Mouse (Mus musculus) B cell, adult (primary cell): Measurements from ENCODE around the gene Olfr730. TPM values are rescaled to one million over a fixed set of nuclear protein-coding genes. Genes with fewer than 3 reads are reported as not detected.

Source experiments
- total RNA-seq: library from RNA; stranded (reverse); gene quantifications from 4 replicates; pipeline ENCODE4 v1.2.4, GENCODE M21; 2023; ENCODE audit not compliant: inconsistent age

Gene Olfr730
- total RNA-seq: not detected in 4 replicates

DNA sequence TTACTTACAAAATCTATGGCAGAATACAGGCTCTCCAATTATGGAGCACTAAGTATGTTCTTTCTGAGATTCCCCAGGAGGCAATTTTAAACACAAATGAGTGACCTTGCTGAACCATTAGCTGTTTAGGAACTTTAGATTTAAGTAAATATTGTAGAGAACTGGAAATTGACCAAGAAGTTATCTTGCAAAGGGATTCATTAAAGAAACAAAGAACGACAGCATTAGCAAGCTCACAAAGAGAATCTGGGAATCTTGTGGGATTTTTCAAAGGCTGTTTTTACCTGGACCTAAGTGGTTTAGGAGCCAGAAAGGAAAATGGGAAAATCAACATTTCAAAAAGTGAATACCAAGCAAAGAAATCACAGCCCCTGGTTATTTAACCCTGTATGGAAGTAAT lies at the start of gene Olfr730:
TSS of gene Olfr730 (minus strand) at position 101 of the 400 bp plus-strand sequence.

DNA sequence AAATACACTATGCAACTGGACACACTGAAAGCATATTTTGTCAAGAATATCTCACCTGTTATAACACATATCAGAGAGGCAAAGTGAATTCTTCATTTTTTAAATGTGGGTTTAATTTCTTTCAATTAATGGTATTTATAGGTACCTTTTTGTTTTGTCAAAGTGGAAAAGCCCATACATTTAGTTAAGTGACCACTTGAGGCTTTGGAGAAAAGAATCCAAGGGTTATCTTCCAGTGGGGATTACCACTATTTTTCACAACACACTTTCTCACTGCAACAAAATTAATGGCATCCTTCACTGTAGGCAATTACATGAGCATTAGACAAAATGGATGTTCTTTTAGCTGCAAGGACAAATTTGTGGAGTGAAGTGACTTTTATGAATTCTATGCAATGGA lies 35.2 kb downstream of the Olfr730 start, which contains the start of gene Olfr729:
TSS of gene Olfr729 (minus strand) at position 101 of the 400 bp plus-strand sequence.

DNA sequence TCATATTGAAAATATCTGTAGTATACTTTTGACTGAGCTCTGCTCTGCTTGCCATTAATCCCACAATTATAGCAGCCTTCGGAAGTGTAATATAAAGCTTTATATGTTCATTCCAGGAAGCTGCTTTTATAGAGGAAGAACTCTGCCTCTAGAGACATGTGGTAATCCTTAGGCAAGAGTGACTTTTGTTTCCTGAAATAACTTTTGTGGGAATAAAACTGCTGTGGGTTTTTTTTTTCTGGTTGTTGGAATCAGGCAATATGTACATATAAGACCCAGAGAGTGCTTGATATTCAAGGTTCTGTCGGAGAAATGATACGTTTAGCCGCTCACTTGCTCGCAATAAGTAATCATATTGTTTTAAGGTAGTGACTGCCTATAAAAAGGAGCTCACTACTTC lies 45.4 kb downstream of the Olfr730 start, which contains the start of gene Olfr728:
TSS of gene Olfr728 (minus strand) at position 101 of the 400 bp plus-strand sequence.

Other genes with a start within 250 kb of the Olfr730 start
- not detected in 4 replicates for gene Olfr724, start 224.9 kb downstream of the Olfr730 start, total RNA-seq
- not detected in 4 replicates for gene Olfr725, start 147.8 kb downstream of the Olfr730 start, total RNA-seq
- not detected in 4 replicates for gene Olfr726, start 97.2 kb downstream of the Olfr730 start, total RNA-seq
- not detected in 4 replicates for gene Olfr727, start 65.0 kb downstream of the Olfr730 start, total RNA-seq
- gene Olfr728, start 45.5 kb downstream of the Olfr730 start, total RNA-seq: not detected in 4 replicates
- not detected in 4 replicates for gene Olfr729, start 35.3 kb downstream of the Olfr730 start, total RNA-seq
- gene Olfr731, start 53.7 kb upstream of the Olfr730 start, total RNA-seq: not detected in 4 replicates
- not detected in 4 replicates for gene Olfr732, start 96.0 kb upstream of the Olfr730 start, total RNA-seq
- not detected in 4 replicates for gene Olfr733, start 113.3 kb upstream of the Olfr730 start, total RNA-seq
- not detected in 4 replicates for gene Olfr734, start 138.6 kb upstream of the Olfr730 start, total RNA-seq
- gene Olfr735, start 160.7 kb upstream of the Olfr730 start, total RNA-seq: not detected in 4 replicates
- 0.22 TPM in 1 of 4 replicates, not detected in the others for gene Tlr11, start 169.7 kb upstream of the Olfr730 start, total RNA-seq
- not detected in 4 replicates for gene Olfr736, start 193.0 kb upstream of the Olfr730 start, total RNA-seq
- not detected in 4 replicates for gene Olfr738, start 219.4 kb upstream of the Olfr730 start, total RNA-seq
- not detected in 4 replicates for gene Olfr739, start 230.4 kb upstream of the Olfr730 start, total RNA-seq